Mouse (Mus musculus) heart, embryonic 13.5 days (tissue): ENCODE measurements around the gene Psmd7. TPM values are rescaled to one million over a fixed set of nuclear protein-coding genes. Genes with fewer than 3 reads are reported as not detected.
A peak's percentile ranks its signal among the peaks of the same experiment; 100 is the strongest.

ENCODE experiments used
- ATAC-seq: fragments of 200-750 bp; cut with Nextera tagmentation; 2 replicates; pipeline ENCODE4 v1.8.0; 2017; ENCODE audit warnings: moderate TSS enrichment; ENCODE audit not compliant: insufficient number of reproducible peaks, low FRiP score, low TSS enrichment; ENCODE audit errors: extremely low read depth
- H3K27ac ChIP-seq: fragments of 300-500 bp; sonication (generic); replicated peaks from 2 replicates; pipeline ENCODE4 v1.5.1; 2015; ENCODE audit warnings: moderate library complexity, mild to moderate bottlenecking, inconsistent platforms
- H3K27me3 ChIP-seq: fragments of 300-500 bp; sonication (generic); replicated peaks from 2 replicates; pipeline ENCODE4 v1.6.1; 2015; ENCODE audit warnings: mild to moderate bottlenecking, inconsistent platforms
- H3K36me3 ChIP-seq: fragments of 300-500 bp; sonication (generic); 2 replicates; pipeline ENCODE4 v1.6.1; 2015; ENCODE audit warnings: mild to moderate bottlenecking, inconsistent platforms
- H3K4me1 ChIP-seq: fragments of 300-500 bp; sonication (generic); 2 replicates; pipeline ENCODE4 v1.6.1; 2015; ENCODE audit warnings: inconsistent platforms
- H3K4me2 ChIP-seq: fragments of 300-500 bp; sonication (generic); 2 replicates; pipeline ENCODE4 v1.6.1; 2015; ENCODE audit warnings: inconsistent platforms, mild to moderate bottlenecking, moderate library complexity
- H3K4me3 ChIP-seq: fragments of 300-500 bp; sonication (generic); 2 replicates; pipeline ENCODE4 v1.5.1; 2015; ENCODE audit warnings: moderate library complexity, mild to moderate bottlenecking, inconsistent platforms
- H3K9ac ChIP-seq: fragments of 300-500 bp; sonication (generic); 2 replicates; pipeline ENCODE4 v1.6.1; 2015; ENCODE audit warnings: inconsistent platforms, mild to moderate bottlenecking, moderate library complexity
- H3K9me3 ChIP-seq: fragments of 300-500 bp; sonication (generic); 2 replicates; pipeline ENCODE4 v1.6.1; 2016; ENCODE audit warnings: inconsistent platforms
- WGBS: fragments of 180-500 bp; shearing (Covaris S2); methylation state at CpG from one replicate; pipeline ENCODE4 v1.1.7; 2015; ENCODE audit warnings: mixed read lengths; 5-methylcytosine and 5-hydroxymethylcytosine counted together
- polyA plus RNA-seq: library from polyadenylated mRNA; unstranded; fragments of >200 nt; fragmentation: Nextera tagmentation; extraction: Ambion mirVana; gene quantifications from 2 replicates; pipeline ENCODE4 v1.2.1, GENCODE M21; 2015

The Psmd7 gene
- polyA plus RNA-seq, 1 experiment from 2014 or later, result 176 TPM

DNA sequence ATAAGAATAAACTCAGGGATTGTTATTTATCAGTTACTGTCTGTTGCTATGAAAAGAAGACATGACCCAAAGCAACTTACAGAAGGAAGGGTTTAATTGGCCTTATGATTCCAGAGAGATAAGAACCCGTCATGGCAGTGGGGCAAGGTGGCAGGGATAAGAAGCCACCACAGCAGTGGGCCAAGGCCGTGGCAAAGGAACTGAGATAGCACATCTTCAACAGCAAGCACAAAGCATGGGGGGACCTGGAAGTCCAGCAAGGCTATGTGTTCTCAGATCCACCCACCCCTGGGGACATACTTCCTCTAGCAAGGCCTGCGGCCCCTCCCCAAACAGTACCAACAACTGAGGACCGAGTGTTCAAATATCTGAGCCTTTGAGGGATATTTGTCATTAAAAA, 10.6 kb downstream of the Psmd7 start:
- H3K9ac ChIP-seq, result no peak overlapping the region
- no peaks in the 10 kb centered on the region for H3K27me3 ChIP-seq
- no peak overlapping the region for H3K27ac ChIP-seq
- peaks cover 50% of the 10 kb centered on the region for H3K36me3 ChIP-seq
- ATAC-seq, result no peak
- H3K4me1 ChIP-seq, result peaks cover 4% of the 10 kb centered on the region; the same call in 1 of the 2 replicates
- WGBS, result 68% methylated on average over 4 of the region's 4 CpGs
- H3K9me3 ChIP-seq, result no peaks in the 10 kb centered on the region
- no peak overlapping the region for H3K4me3 ChIP-seq
- H3K4me2 ChIP-seq, result no peak overlapping the region

DNA sequence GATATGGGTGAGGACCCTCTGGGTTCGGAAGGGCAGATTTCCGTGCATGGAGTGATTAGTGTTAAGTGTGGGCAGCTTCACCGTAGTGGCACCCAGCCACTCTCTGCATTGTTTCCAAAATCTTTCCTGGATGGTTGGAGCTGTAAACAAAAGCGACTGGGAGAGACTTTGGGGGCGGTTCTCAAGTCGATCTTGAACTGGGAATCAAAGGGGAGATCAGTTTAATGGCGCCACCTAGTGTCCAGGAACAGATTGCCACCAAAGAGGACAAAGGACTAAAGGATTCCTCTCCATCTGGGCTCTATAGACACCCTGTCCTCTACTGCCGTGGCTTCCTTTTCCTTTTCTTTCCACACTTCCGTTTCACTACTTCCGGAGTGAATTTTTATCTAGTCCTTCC, 11.6 kb downstream of the Psmd7 start:
- peaks cover 40% of the 10 kb centered on the region for H3K36me3 ChIP-seq
- H3K4me1 ChIP-seq, result peaks cover 4% of the 10 kb centered on the region; the same call in 1 of the 2 replicates
- 0 out of 2 replicates have a peak overlapping the region, but pooled peaks have one; percentile 20 for H3K27ac ChIP-seq
- H3K27me3 ChIP-seq, result no peaks in the 10 kb centered on the region
- H3K4me2 ChIP-seq, result peak overlapping the region; percentile 65
- no peaks in the 10 kb centered on the region for H3K9me3 ChIP-seq
- peak overlapping the region; percentile 34 for H3K4me3 ChIP-seq
- no peak for ATAC-seq
- H3K9ac ChIP-seq, result peak overlapping the region; percentile 68
- WGBS, result 10% methylated on average over 10 of the region's 10 CpGs

DNA sequence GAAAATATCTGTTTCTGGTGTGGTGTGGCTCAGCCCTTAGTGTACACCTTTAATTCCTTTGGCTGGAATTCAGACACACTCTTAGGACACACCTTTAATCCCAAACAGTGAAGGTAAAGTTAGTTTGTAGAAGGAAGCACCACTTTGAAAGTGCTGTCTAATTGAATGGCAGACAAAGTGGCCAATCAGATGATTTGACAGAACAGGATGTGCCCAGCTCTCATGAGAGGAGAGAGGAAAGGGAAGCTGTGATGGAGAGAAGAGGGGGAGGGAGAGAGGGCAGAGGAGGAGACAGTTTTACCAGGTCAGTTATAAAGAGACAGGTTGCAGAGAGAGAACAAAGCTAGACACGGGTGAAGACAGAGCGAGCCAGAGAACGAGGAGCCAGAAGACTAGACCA, 13.5 kb downstream of the Psmd7 start:
- WGBS, result 82% methylated on average over 3 of the region's 3 CpGs

DNA sequence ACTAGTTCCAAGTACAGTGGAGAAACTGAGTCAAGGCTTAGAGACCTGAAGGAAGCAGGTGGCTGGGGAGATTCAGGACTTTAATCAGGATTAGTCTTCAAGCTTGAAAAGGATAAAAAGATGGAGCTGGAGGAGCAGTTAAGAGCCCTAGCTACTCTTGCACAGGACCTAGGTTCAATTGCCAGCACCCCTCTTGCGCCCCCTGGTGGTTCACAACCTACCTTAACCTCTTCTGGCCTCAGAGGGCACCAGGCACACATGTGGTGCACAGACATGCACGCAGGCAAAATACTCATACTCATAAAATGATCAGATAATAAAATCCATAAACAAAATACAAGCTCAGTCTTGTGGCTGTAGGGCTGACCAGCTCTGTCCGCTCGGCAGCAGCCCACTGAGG, 15.8 kb downstream of the Psmd7 start:
- H3K9ac ChIP-seq, result no peak overlapping the region
- no peaks in the 10 kb centered on the region; the same call in 1 of the 2 replicates for H3K36me3 ChIP-seq
- H3K9me3 ChIP-seq, result no peaks in the 10 kb centered on the region
- no peak overlapping the region for H3K4me2 ChIP-seq
- H3K4me3 ChIP-seq, result no peak overlapping the region
- H3K27me3 ChIP-seq, result no peaks in the 10 kb centered on the region
- H3K27ac ChIP-seq, result no peak overlapping the region
- ATAC-seq, result no peak
- peaks cover 4% of the 10 kb centered on the region; the same call in 1 of the 2 replicates for H3K4me1 ChIP-seq
- WGBS, result 51% methylated on average over 4 of the region's 4 CpGs

More for the DNA sequence above, 13.5 kb downstream of the Psmd7 start:
- no peaks in the 10 kb centered on the region for H3K9me3 ChIP-seq
- peaks cover 21% of the 10 kb centered on the region for H3K36me3 ChIP-seq
- H3K4me2 ChIP-seq, result no peak overlapping the region
- no peak for ATAC-seq
- H3K27me3 ChIP-seq, result no peaks in the 10 kb centered on the region
- H3K4me1 ChIP-seq, result peaks cover 4% of the 10 kb centered on the region; the same call in 1 of the 2 replicates
- H3K4me3 ChIP-seq, result no peak overlapping the region
- H3K27ac ChIP-seq, result no peak overlapping the region
- no peak overlapping the region for H3K9ac ChIP-seq

DNA sequence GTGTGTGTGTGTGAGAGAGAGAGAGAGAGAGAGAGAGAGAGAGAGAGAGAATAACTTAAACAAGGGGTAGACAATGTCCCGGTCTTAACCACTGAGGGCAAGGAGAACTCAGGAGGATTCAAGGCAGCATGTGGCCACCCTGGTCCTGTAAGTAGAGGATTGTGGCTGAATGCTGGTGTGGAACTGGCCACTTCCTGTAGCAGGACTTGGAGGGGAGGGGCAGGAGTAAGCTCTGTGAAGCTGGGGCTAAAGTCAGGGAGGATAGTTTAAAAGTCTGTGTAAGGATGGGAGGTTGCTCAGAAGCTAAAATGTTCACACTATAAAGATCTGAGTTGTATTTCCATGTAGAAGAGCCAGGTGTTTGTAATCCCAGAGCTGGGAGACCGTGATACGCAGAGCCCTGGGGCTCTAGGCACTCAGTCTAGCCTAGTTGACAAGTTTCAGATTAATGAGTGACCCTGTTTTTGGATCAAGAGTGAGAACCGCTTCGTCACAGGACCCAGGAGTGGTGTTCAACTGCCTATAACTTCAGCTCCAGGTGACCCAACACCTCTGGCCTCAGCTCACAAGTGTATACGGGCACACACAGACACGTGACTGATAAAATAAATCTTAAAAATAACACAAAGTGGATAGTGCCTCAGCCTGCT, 16.7 kb downstream of the Psmd7 start:
- Histone ChIP-seq H3K4me1 (peaks cover 4% of the 10 kb centered on the region; the same call in 1 of the 2 replicates), H3K27ac (no peak overlapping the region), H3K9ac (no peak overlapping the region), H3K9me3 (no peaks in the 10 kb centered on the region), H3K4me2 (no peak overlapping the region), H3K36me3 (no peaks in the 10 kb centered on the region; the same call in 1 of the 2 replicates), H3K4me3 (no peak overlapping the region), H3K27me3 (no peaks in the 10 kb centered on the region)
- WGBS, result 69% methylated on average over 7 of the region's 7 CpGs
- no peak for ATAC-seq

DNA sequence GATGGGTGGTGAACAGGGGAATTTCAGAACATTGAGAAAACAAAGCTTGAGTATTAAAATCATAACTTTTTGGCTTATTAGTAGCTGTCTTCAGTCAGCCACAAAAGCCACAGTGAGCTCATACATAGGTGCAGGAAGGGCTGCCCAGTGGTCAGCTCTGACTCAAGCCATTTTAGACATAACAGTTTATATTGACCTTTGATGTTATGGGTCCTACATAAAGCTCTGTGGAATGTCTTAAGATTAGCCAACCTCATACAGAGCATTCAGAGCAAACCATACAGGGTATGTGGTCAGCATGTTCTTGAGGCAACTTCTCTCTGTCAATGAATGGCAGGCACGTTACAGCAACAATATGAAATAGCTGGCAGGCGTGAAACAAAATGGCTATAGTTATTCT, 17.2 kb downstream of the Psmd7 start:
- 71% methylated on average over 2 of the region's 2 CpGs for WGBS

DNA sequence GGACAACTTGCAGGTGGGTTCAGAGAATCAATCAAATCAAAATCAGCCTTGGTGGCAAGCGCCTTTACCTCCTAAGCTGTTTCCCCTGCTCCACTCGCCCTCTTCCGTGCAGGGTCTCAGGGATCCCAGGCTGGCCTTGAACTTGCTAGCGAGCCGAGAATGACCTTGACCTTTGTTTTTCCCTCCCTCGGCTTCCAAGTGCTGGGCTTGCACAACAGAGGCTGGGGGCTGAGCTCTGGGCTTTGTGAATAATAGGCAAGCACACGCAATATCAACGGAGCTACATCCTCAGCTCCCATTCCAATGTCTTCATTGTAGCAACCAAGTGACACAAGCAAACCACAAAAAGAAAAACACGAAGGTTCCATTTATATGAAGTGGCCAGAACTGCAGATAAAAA, 26.1 kb downstream of the Psmd7 start:
- H3K4me1 ChIP-seq, result peaks cover 7% of the 10 kb centered on the region; the same call in 1 of the 2 replicates
- no peak overlapping the region for H3K4me2 ChIP-seq
- H3K27me3 ChIP-seq, result no peaks in the 10 kb centered on the region
- H3K27ac ChIP-seq, result no peak overlapping the region
- ATAC-seq, result no peak
- WGBS, result 71% methylated on average over 9 of the region's 9 CpGs
- no peak overlapping the region for H3K4me3 ChIP-seq
- H3K9me3 ChIP-seq, result no peaks in the 10 kb centered on the region
- peaks cover 10% of the 10 kb centered on the region for H3K36me3 ChIP-seq
- no peak overlapping the region for H3K9ac ChIP-seq

More for the DNA sequence above, 17.2 kb downstream of the Psmd7 start:
- Histone ChIP-seq H3K4me2 (no peak overlapping the region), H3K27ac (no peak overlapping the region), H3K4me3 (no peak overlapping the region), H3K36me3 (no peaks in the 10 kb centered on the region; the same call in 1 of the 2 replicates), H3K27me3 (no peaks in the 10 kb centered on the region), H3K9me3 (no peaks in the 10 kb centered on the region), H3K9ac (no peak overlapping the region), H3K4me1 (no peaks in the 10 kb centered on the region)
- no peak for ATAC-seq

DNA sequence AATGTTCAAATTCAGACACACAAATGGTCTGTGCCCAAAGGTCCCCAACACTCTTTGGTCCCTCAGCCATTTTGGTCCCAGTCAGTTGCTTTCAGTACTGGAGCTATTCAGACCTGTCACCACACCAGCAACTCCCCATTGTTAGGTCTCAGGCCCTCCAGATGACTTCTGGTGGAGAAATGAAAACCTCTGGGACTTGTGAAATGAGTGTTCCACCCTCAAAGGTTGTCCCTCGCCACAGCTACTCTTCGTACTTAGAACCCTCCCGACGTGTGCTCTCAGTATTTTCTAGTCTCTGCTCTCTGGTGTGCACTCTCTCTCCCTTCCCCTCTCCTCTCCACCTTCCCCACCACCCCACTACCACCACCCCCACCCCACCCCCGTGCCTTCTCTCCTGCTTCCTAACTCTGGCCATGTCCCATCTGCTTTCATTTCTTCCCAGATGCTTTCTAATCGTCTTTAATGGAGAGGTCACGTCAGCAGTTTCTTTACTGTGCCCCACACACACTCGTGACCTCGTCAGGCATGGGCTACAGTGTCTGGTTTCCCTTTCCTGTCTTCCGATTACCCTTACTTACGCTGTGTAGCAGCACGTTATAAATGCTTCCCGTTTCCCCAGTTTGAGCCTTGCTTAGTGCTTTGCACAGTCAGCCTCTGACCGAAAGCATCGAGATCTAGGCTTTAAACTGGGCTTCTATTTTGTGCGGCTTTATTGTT, 27.3 kb downstream of the Psmd7 start:
- Histone ChIP-seq H3K27me3 (no peaks in the 10 kb centered on the region), H3K36me3 (peaks cover 22% of the 10 kb centered on the region), H3K27ac (no peak overlapping the region), H3K9ac (peak overlapping the region; percentile 40; the same call in 1 of the 2 replicates), H3K4me2 (peak overlapping the region; percentile 36), H3K4me3 (no peak overlapping the region), H3K9me3 (no peaks in the 10 kb centered on the region), H3K4me1 (peaks cover 17% of the 10 kb centered on the region)
- ATAC-seq, result no peak
- WGBS, result 48% methylated on average over 16 of the region's 16 CpGs

DNA sequence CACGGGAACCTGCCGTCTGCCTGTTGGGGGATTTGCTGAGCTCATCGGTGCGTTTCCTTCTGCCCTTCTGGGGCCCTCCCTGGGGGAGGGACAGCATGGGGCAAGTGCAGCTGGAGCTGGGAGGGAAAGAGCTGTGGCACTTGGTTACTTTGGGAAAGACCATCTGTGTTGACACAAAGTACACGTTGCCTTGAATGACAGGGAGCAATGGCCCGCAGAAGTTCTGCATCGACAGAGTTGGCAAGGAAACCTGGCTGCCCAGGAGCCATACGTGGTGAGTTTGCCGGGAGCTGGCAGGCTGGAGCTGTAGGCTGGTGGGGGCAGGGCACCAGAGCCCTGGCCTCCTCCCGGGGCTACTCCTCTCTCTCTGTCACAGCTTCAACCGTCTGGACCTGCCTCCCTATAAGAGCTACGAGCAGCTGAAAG, 31.7 kb downstream of the Psmd7 start:
- no peaks in the 10 kb centered on the region for H3K9me3 ChIP-seq
- H3K4me3 ChIP-seq, result no peak overlapping the region
- H3K36me3 ChIP-seq, result peaks cover 62% of the 10 kb centered on the region
- no peak overlapping the region for H3K27ac ChIP-seq
- peak overlapping the region; percentile 28; the same call in 1 of the 2 replicates for H3K9ac ChIP-seq
- WGBS, result 35% methylated on average over 12 of the region's 12 CpGs
- no peaks in the 10 kb centered on the region for H3K27me3 ChIP-seq
- H3K4me2 ChIP-seq, result peak overlapping the region; percentile 25; the same call in 1 of the 2 replicates
- peaks cover 17% of the 10 kb centered on the region for H3K4me1 ChIP-seq
- no peak for ATAC-seq

DNA sequence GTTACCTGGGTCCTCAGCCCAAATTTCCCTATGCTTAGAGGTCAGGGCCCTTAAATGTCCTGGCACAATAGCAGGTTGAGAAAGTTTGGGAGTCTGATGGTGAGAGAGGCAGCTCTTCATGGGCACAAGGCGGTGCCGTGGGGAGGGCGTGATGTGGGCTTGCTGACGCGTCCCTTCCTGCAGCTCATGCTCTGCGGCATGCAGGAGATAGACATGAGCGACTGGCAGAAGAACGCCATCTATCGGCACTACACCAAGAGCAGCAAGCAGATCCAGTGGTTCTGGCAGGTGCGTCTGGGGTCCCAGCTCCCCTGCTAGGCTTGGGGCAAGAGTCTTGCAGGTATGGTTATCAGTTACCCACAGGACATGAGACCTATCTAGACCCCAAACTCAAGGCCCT, 33.0 kb downstream of the Psmd7 start:
- no peaks in the 10 kb centered on the region for H3K9me3 ChIP-seq
- WGBS, result 76% methylated on average over 10 of the region's 10 CpGs
- no peak for ATAC-seq
- no peak overlapping the region for H3K27ac ChIP-seq
- no peaks in the 10 kb centered on the region for H3K27me3 ChIP-seq
- no peak overlapping the region for H3K4me3 ChIP-seq
- H3K4me1 ChIP-seq, result peaks cover 13% of the 10 kb centered on the region
- H3K9ac ChIP-seq, result no peak overlapping the region
- no peak overlapping the region for H3K4me2 ChIP-seq
- H3K36me3 ChIP-seq, result peaks cover 75% of the 10 kb centered on the region

DNA sequence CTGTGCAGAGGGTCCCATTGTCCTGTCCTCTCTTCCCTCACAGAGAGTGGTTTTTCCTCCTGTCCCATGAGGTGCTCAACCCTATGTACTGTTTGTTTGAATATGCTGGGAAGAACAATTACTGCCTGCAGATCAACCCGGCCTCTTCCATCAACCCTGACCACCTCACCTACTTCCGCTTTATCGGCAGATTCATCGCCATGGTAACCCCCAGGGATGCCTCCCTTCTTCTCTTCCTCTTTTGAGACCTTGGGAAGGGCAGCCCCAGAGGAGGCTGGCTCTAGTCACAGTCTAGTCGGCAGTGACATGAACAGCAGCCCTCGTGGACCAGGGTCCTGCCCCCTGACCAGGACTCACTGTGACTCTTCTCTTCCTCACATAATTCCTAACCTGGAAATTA, 36.0 kb downstream of the Psmd7 start:
- no peak for ATAC-seq
- Histone ChIP-seq H3K4me3 (no peak overlapping the region), H3K36me3 (peaks cover 81% of the 10 kb centered on the region), H3K9ac (no peak overlapping the region), H3K27ac (no peak overlapping the region), H3K4me2 (no peak overlapping the region), H3K9me3 (no peaks in the 10 kb centered on the region), H3K27me3 (no peaks in the 10 kb centered on the region), H3K4me1 (peaks cover 13% of the 10 kb centered on the region)
- WGBS, result 74% methylated on average over 6 of the region's 6 CpGs
